Mouse (Mus musculus) C2C12 (cell line): ENCODE data around the gene Thsd7a.

Experiments used
- CEBPB ChIP-seq: IDR thresholded peaks from one replicate; pipeline ENCODE4 v1.6.1; 2011; ENCODE audit warnings: low read depth, mild to moderate bottlenecking, control low read depth, moderate library complexity
- CTCF ChIP-seq: IDR thresholded peaks from one replicate; pipeline ENCODE4 v1.5.1; 2011; ENCODE audit not compliant: control insufficient read depth, insufficient read depth, insufficient read length
- MAX ChIP-seq: IDR thresholded peaks from one replicate; pipeline ENCODE4 v1.6.1; 2011; ENCODE audit warnings: mild to moderate bottlenecking, control low read depth
- MYOD1 ChIP-seq: IDR thresholded peaks from one replicate; pipeline ENCODE4 v1.6.1; 2011; ENCODE audit warnings: low read depth; ENCODE audit not compliant: control insufficient read depth, insufficient read length
- MYOG ChIP-seq: IDR thresholded peaks from one replicate; pipeline ENCODE4 v1.6.1; 2011; ENCODE audit not compliant: control insufficient read depth, insufficient read length; ENCODE audit errors: extremely low read depth
- USF1 ChIP-seq: IDR thresholded peaks from one replicate; pipeline ENCODE4 v1.6.1; 2011; ENCODE audit warnings: low read depth, mild to moderate bottlenecking, control low read depth, moderate library complexity

DNA sequence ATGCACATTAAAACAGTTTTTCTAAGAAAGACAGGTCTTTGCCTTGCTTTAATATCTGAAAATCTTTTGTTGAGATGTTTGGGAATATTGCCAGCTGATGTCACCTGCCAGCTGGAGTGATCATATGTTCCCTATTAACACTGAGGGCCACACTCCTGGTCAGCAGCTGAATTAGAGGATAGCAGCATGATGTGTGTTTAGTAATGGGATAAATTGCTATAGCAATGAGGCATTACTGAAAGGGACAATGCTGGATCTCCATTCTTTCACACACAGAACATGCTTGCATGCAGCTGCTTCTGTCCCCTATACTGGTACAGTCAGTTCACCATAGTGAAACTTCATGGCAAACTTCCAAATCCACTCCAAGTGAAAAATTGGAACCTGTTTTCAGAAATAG lies 230.1 kb downstream of the Thsd7a start:
- TF ChIP-seq CEBPB, result no peak
- no peak for TF ChIP-seq CTCF
- TF ChIP-seq USF1, result no peak
- no peak for TF ChIP-seq MAX
- TF ChIP-seq MYOG, result no peak
- no peak for TF ChIP-seq MYOD1
